Mouse (Mus musculus): Measurements from ENCODE around the gene Adam1a. TPM values are rescaled to one million over a fixed set of nuclear protein-coding genes. Genes with fewer than 3 reads are reported as not detected.

Adam1a gene
- polyA plus RNA-seq, 1 experiment = 3.7 TPM

DNA sequence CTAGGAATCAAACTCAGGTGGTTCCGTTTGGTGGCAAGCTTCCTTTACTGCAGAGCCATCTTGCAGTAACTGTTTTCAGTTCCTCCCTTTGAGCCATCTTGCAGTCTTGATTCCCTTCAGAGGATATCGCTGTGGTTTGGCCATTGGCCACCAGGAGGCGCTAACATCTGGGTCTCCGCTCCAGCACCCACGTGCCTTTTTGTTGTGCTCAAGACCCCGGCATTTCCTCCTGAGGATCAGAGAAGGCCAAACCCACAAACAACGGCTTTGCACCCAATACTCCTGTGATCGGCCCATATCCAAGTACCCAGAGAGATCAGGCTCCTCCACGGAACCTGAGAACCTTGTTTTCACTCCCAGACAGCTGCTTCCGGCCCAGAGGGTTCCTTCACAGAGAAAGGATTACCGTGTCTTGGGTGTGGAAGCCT, 19.2 kb upstream of the Adam1a start:
- H3K27me3 ChIP-seq (ENCODE audit: control insufficient read depth, insufficient read depth, low read length) = no peaks in the 10 kb centered on the region
- peak overlapping the region; percentile 77 for H3K27ac ChIP-seq (ENCODE audit: insufficient read depth, low read depth, low read length)
- TF ChIP-seq POLR2A (IDR thresholded peaks at IDR 0.05; ENCODE audit: low read depth, low read length) = no peak
- TF ChIP-seq CTCF (IDR thresholded peaks at IDR 0.05; ENCODE audit: extremely low read depth, insufficient read length, insufficient replicate concordance, low read depth, low read length) = peak; percentile 99
- peaks cover 25% of the 10 kb centered on the region; the same call in 1 of the 2 replicates for H3K4me1 ChIP-seq (ENCODE audit: control insufficient read depth, insufficient read depth, insufficient read length, low read length)
- peak overlapping the region; percentile 52 for H3K4me3 ChIP-seq (ENCODE audit: low read depth, low read length)
- WGBS = 7% methylated on average over 11 of the region's 11 CpGs
- H3K36me3 ChIP-seq (ENCODE audit: control insufficient read depth, insufficient read depth, low read length) = peaks cover 11% of the 10 kb centered on the region

DNA sequence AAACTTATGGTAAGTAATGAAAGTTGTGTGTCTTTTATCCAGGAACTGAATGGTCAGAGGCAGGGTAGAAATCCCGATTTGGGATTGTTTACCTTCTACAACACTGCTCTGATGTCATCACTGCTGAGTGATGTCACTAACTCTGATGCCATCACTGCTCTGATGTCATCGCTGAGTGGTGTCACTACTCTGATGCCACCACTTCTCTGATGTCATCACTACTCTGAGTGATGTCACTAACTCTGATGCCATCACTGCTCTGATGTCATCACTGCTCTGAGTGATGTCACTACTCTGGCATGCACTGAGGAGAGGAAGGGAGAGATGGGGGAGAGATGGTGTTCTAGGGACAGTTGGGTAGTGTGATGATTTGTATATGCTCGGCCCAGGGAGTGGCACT, 17.2 kb upstream of the Adam1a start:
- H3K27ac ChIP-seq (ENCODE audit: insufficient read depth, low read depth, low read length) = no peak overlapping the region

DNA sequence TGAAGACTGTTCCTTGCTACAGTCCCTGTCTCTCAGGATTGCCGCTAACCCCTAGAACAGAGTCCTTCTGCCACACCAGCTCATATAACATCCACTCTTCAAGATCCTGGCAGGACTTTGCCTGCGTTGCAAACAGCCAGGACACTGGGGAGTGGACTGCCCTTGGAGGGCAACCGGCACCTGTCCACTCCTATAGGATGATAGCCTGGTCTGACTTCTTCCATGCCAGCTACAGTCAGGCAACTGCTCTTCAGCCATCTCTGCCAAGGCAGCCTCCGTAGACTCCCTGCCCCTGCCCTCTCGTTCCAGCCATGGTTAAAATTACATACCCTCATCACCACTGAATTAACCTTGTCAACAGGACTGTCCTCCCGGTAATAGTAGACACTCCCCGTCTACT, 3.9 kb upstream of the Adam1a start:
- 88% methylated on average over 7 of the region's 7 CpGs for WGBS
- peaks cover 2% of the 10 kb centered on the region; the same call in 1 of the 2 replicates for H3K27me3 ChIP-seq (ENCODE audit: control insufficient read depth, insufficient read depth, low read length)
- no peak overlapping the region for H3K27ac ChIP-seq (ENCODE audit: insufficient read depth, low read depth, low read length)
- H3K4me1 ChIP-seq (ENCODE audit: control insufficient read depth, insufficient read depth, insufficient read length, low read length) = no peaks in the 10 kb centered on the region; the same call in 1 of the 2 replicates
- H3K4me3 ChIP-seq (ENCODE audit: low read depth, low read length) = no peak overlapping the region
- TF ChIP-seq POLR2A (IDR thresholded peaks at IDR 0.05; ENCODE audit: low read depth, low read length) = no peak
- TF ChIP-seq CTCF (IDR thresholded peaks at IDR 0.05; ENCODE audit: extremely low read depth, insufficient read length, insufficient replicate concordance, low read depth, low read length) = no peak
- H3K36me3 ChIP-seq (ENCODE audit: control insufficient read depth, insufficient read depth, low read length) = no peaks in the 10 kb centered on the region

More for the DNA sequence above, 17.2 kb upstream of the Adam1a start:
- 61% methylated on average over 3 of the region's 3 CpGs for WGBS
- Histone ChIP-seq H3K4me3 (ENCODE audit: low read depth, low read length) (no peak overlapping the region), H3K36me3 (ENCODE audit: control insufficient read depth, insufficient read depth, low read length) (peaks cover 2% of the 10 kb centered on the region; the same call in 1 of the 2 replicates), H3K4me1 (ENCODE audit: control insufficient read depth, insufficient read depth, insufficient read length, low read length) (peaks cover 24% of the 10 kb centered on the region; the same call in 1 of the 2 replicates), H3K27me3 (ENCODE audit: control insufficient read depth, insufficient read depth, low read length) (no peaks in the 10 kb centered on the region)
- TF ChIP-seq CTCF (IDR thresholded peaks at IDR 0.05; ENCODE audit: extremely low read depth, insufficient read length, insufficient replicate concordance, low read depth, low read length) (no peak), POLR2A (IDR thresholded peaks at IDR 0.05; ENCODE audit: low read depth, low read length) (no peak)

DNA sequence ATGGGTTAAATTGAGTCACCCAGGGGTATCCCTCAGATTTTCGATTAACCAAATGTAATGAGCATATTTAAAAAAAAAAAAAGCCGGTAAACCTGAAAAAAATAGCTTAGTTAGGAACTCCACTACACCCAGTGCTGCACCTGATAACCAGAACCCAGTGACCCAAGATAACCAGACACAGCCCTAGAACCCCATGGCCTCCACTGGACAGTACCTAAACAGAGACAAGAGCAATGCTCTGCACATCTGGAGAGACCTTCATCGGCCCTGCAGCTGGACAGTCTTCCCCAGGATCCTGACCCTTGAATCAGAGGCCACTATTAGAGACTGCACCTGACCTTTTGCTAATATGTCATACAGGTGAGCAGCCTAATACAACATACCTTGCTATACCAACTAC, 1.8 kb upstream of the Adam1a start:
- no peak for TF ChIP-seq POLR2A (IDR thresholded peaks at IDR 0.05; ENCODE audit: low read depth, low read length)
- no peak for TF ChIP-seq CTCF (IDR thresholded peaks at IDR 0.05; ENCODE audit: extremely low read depth, insufficient read length, insufficient replicate concordance, low read depth, low read length)
- Histone ChIP-seq H3K27me3 (ENCODE audit: control insufficient read depth, insufficient read depth, low read length) (no peaks in the 10 kb centered on the region; the same call in 1 of the 2 replicates), H3K4me3 (ENCODE audit: low read depth, low read length) (no peak overlapping the region), H3K4me1 (ENCODE audit: control insufficient read depth, insufficient read depth, insufficient read length, low read length) (peaks cover 3% of the 10 kb centered on the region; the same call in 1 of the 2 replicates), H3K27ac (ENCODE audit: insufficient read depth, low read depth, low read length) (no peak overlapping the region), H3K36me3 (ENCODE audit: control insufficient read depth, insufficient read depth, low read length) (no peaks in the 10 kb centered on the region)
- WGBS = 83% methylated on average over 3 of the region's 3 CpGs

DNA sequence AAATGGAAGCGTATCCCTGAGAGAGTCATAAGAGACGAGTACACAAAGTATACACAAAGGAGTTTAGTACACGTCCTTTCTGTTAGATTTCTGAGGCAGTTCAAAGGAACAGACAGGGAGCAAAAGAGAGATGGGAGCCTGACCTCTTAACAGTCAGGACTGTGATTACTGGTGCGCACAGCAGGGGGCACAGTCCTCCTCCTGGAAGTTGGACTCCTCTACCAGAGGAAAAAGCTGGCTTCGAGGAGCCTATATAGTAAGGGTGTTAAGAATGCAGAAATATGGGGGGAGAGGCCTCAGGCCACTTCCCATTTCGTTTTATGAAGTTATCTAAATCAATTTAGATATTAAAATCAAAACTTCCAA, 1.2 kb upstream of the Adam1a start:
- H3K27ac ChIP-seq (ENCODE audit: insufficient read depth, low read depth, low read length) = no peak overlapping the region
- peak overlapping the region; percentile 75 for H3K4me3 ChIP-seq (ENCODE audit: low read depth, low read length)
- TF ChIP-seq POLR2A (IDR thresholded peaks at IDR 0.05; ENCODE audit: low read depth, low read length) (no peak), CTCF (IDR thresholded peaks at IDR 0.05; ENCODE audit: extremely low read depth, insufficient read length, insufficient replicate concordance, low read depth, low read length) (peak; percentile 61; the same call in 1 of the 2 replicates)
- peaks cover 3% of the 10 kb centered on the region; the same call in 1 of the 2 replicates for H3K4me1 ChIP-seq (ENCODE audit: control insufficient read depth, insufficient read depth, insufficient read length, low read length)
- 5% methylated on average over 6 of the region's 6 CpGs for WGBS
- H3K27me3 ChIP-seq (ENCODE audit: control insufficient read depth, insufficient read depth, low read length) = no peaks in the 10 kb centered on the region; the same call in 1 of the 2 replicates
- H3K36me3 ChIP-seq (ENCODE audit: control insufficient read depth, insufficient read depth, low read length) = no peaks in the 10 kb centered on the region

DNA sequence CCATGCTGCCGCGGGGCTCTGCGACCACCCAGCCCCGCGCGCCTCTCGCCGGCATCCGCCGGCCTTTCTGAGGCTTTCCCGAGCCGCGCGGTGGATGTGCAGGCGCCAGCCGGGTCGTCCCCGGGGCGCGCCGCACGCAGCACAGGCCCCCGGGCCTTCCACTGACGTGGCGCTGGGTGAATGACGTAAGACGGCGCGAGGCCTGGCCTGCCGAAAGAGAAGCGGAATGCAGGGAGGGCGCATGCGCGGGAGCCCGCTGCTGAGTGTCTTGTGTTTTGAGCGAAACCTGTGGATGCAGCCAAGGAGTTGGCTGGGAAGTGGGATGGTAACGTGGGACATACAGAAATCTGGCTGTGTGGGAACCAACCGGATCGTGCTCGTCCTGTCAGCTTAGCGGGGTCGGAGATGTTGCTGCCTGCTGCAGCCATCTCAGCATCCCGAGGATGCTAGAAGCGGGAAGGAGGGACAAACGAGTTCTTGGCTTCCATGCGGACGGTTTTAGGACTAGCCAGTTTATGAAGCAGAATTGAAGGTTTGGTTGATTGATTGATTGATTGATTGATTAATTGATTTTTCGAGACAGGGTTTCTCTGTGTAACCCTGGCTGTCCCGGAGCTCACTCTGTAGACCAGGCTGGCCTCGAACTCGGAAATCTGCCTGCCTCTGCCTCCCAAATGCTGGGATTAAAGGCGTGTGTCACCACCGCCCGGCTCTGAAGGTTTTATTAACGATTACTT, 679 bp upstream of the Adam1a start, which contains the start of gene Mapkapk5:
Gene Mapkapk5 (minus strand): TSS at position 113 of the 737 bp plus-strand sequence.
- Histone ChIP-seq H3K36me3 (ENCODE audit: control insufficient read depth, insufficient read depth, low read length) (no peaks in the 10 kb centered on the region), H3K4me3 (ENCODE audit: low read depth, low read length) (peak within 1 kb of the TSS; percentile 75), H3K27ac (ENCODE audit: insufficient read depth, low read depth, low read length) (peak within 1 kb of the TSS; percentile 76), H3K4me1 (ENCODE audit: control insufficient read depth, insufficient read depth, insufficient read length, low read length) (peaks cover 3% of the 10 kb centered on the region; the same call in 1 of the 2 replicates), H3K27me3 (ENCODE audit: control insufficient read depth, insufficient read depth, low read length) (no peaks in the 10 kb centered on the region; the same call in 1 of the 2 replicates)
- WGBS = under 1% methylated on average over 55 of the region's 55 CpGs
- TF ChIP-seq CTCF (IDR thresholded peaks at IDR 0.05; ENCODE audit: extremely low read depth, insufficient read length, insufficient replicate concordance, low read depth, low read length) (no peak), POLR2A (IDR thresholded peaks at IDR 0.05; ENCODE audit: low read depth, low read length) (no peak)

DNA sequence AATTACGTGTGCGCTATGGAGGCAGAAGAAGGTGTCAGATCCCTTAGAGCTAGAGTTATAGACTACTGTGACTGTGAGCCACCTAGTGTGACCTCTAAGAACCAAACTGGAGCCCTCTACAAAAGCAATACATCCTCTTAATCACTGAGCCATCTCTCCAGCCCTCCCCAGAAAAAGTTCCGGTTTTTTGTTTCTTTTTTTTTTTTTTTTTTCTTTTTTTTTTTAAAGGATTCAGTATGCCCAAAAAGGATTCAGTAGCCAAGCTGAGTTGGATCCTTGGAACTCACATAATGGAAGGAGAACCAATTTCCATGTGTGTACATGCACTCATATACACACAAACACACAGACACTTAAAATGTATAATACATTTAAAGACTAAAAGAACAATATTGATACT, 1.9 kb downstream of the Adam1a start:
- H3K4me3 ChIP-seq (ENCODE audit: low read depth, low read length) = no peak overlapping the region
- no peak for TF ChIP-seq CTCF (IDR thresholded peaks at IDR 0.05; ENCODE audit: extremely low read depth, insufficient read length, insufficient replicate concordance, low read depth, low read length)
- TF ChIP-seq POLR2A (IDR thresholded peaks at IDR 0.05; ENCODE audit: low read depth, low read length) = no peak
- WGBS = 79% methylated on average over 3 of the region's 3 CpGs
- peaks cover 10% of the 10 kb centered on the region for H3K36me3 ChIP-seq (ENCODE audit: control insufficient read depth, insufficient read depth, low read length)
- no peaks in the 10 kb centered on the region; the same call in 1 of the 2 replicates for H3K27me3 ChIP-seq (ENCODE audit: control insufficient read depth, insufficient read depth, low read length)
- H3K27ac ChIP-seq (ENCODE audit: insufficient read depth, low read depth, low read length) = no peak overlapping the region
- H3K4me1 ChIP-seq (ENCODE audit: control insufficient read depth, insufficient read depth, insufficient read length, low read length) = peaks cover 3% of the 10 kb centered on the region; the same call in 1 of the 2 replicates
